Mouse (Mus musculus) lung, embryonic 16.5 days (tissue): ENCODE measurements around the gene Rbms3. TPM values are rescaled to one million over a fixed set of nuclear protein-coding genes. Genes with fewer than 3 reads are reported as not detected.

ENCODE experiments used
- ATAC-seq: fragments of 200-750 bp; cut with Nextera tagmentation; 2 replicates; pipeline ENCODE4 v1.8.0; 2017; ENCODE audit warnings: low read depth, mild to moderate bottlenecking, moderate library complexity
- H3K27ac ChIP-seq: fragments of 300-500 bp; sonication (generic); 2 replicates; pipeline ENCODE4 v1.5.1; 2014; ENCODE audit warnings: mild to moderate bottlenecking, control low read depth, low read length
- H3K27me3 ChIP-seq: fragments of 300-500 bp; sonication (generic); 2 replicates; pipeline ENCODE4 v1.6.1; 2014; ENCODE audit warnings: low read depth, low read length, mixed read lengths; ENCODE audit not compliant: control insufficient read depth, insufficient read depth
- H3K36me3 ChIP-seq: fragments of 300-500 bp; sonication (generic); 2 replicates; pipeline ENCODE4 v1.6.1; 2014; ENCODE audit warnings: low read length; ENCODE audit not compliant: control insufficient read depth, insufficient read depth
- H3K4me1 ChIP-seq: fragments of 300-500 bp; sonication (generic); replicated peaks from 2 replicates; pipeline ENCODE4 v1.6.1; 2014; ENCODE audit warnings: low read length, mixed read lengths; ENCODE audit not compliant: control insufficient read depth, insufficient read depth
- H3K4me2 ChIP-seq: fragments of 300-500 bp; sonication (generic); 2 replicates; pipeline ENCODE4 v1.6.1; 2014; ENCODE audit warnings: low read depth, low read length, control low read depth
- H3K4me3 ChIP-seq: fragments of 300-500 bp; sonication (generic); 2 replicates; pipeline ENCODE4 v1.5.1; 2014; ENCODE audit warnings: mild to moderate bottlenecking, low read length, control low read depth
- H3K9ac ChIP-seq: fragments of 300-500 bp; sonication (generic); 2 replicates; pipeline ENCODE4 v1.6.1; 2014; ENCODE audit warnings: low read length, control low read depth
- H3K9me3 ChIP-seq: fragments of 300-500 bp; sonication (generic); 2 replicates; pipeline ENCODE4 v1.6.1; 2016; ENCODE audit warnings: low read length; ENCODE audit not compliant: control insufficient read depth
- WGBS: fragments of 180-500 bp; shearing (Covaris S2); extraction: QIAGEN DNeasy Blood & Tissue Kit; methylation state at CpG from one replicate; pipeline ENCODE4 v1.1.7; 2014; 5-methylcytosine and 5-hydroxymethylcytosine counted together
- polyA plus RNA-seq: library from polyadenylated mRNA; unstranded; fragments of >200 nt; fragmentation: Nextera tagmentation; extraction: Ambion mirVana; gene quantifications from 2 replicates; pipeline ENCODE4 v1.2.1, GENCODE M21; 2015

Gene Rbms3
- polyA plus RNA-seq, 1 experiment from 2014 or later: 104 TPM

DNA sequence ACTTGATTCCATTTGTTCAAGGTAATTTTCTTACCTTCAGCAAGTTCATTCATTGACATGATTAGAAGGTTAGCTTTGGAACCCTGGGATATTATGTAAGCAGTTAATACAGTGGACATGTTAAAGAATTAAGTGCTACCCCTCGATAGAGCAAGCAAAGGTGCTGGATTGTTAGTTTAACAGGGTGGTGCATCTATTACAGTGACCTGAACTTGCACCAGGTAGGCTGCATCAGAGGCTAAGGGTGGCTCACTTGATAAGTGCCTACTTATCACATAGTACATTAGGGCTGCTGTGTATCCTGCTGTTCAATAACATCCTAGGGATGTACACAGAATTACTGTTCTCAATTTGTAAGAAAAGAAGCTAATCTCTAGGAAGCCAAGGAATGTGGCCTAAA, 996.6 kb downstream of the Rbms3 start:
- Histone ChIP-seq H3K4me1 (no peaks in the 10 kb centered on the region), H3K27ac (no peak overlapping the region), H3K27me3 (no peaks in the 10 kb centered on the region; the same call in 1 of the 2 replicates), H3K4me2 (no peak overlapping the region), H3K9ac (no peak overlapping the region), H3K9me3 (peaks cover 4% of the 10 kb centered on the region; the same call in 1 of the 2 replicates), H3K4me3 (no peak overlapping the region), H3K36me3 (peaks cover 2% of the 10 kb centered on the region; the same call in 1 of the 2 replicates)
- WGBS: 66% methylated on average over 1 of the region's 1 CpGs
- ATAC-seq: no peak

DNA sequence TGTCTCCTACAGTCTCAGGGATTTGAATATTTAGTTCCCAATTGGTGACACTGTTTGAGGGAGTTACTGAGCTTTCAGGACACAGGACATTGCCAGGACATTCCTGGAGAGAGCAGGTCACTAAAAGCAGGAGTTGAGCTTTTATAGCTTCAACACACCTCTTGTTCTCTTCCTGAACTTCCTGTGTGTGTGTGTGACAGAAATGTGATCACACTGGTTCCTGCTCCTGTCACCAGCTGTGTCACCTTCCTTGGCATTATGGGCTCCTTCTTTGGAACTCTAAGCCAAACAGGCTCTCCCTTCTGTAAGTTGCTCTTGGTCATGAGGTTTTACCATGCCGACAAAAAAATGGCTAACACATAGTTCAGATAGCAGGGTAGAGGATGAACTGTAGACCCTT, 997.9 kb downstream of the Rbms3 start:
- Histone ChIP-seq H3K9me3 (peaks cover 4% of the 10 kb centered on the region; the same call in 1 of the 2 replicates), H3K9ac (no peak overlapping the region), H3K27me3 (no peaks in the 10 kb centered on the region; the same call in 1 of the 2 replicates), H3K4me1 (no peaks in the 10 kb centered on the region), H3K4me3 (no peak overlapping the region), H3K36me3 (peaks cover 2% of the 10 kb centered on the region; the same call in 1 of the 2 replicates), H3K27ac (no peak overlapping the region), H3K4me2 (no peak overlapping the region)
- no peak for ATAC-seq
- WGBS: 87% methylated on average over 1 of the region's 1 CpGs

DNA sequence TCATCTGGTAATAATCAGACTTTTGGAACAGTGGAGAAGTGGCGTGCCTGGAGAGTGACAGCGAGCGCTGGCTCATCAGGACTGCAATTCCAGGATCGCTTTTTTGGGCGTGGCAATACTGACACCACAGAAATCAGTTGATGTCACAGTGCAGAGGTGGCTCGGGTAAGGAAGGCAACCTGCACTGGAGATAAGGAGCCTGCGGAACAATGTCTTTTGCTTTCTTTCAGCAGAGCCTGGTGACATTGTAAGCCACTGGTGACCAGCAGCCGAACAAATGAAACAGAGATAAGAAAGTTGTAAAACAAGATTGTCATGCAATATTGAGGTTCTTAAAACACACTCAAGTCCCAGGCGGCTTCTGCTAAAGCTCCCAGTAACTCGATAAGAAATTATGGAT, 998.9 kb downstream of the Rbms3 start:
- no peak overlapping the region for H3K27ac ChIP-seq
- 47% methylated on average over 10 of the region's 10 CpGs for WGBS
- H3K9ac ChIP-seq: no peak overlapping the region
- no peaks in the 10 kb centered on the region for H3K36me3 ChIP-seq
- H3K9me3 ChIP-seq: peaks cover 4% of the 10 kb centered on the region; the same call in 1 of the 2 replicates
- H3K27me3 ChIP-seq: no peaks in the 10 kb centered on the region; the same call in 1 of the 2 replicates
- H3K4me3 ChIP-seq: no peak overlapping the region
- no peaks in the 10 kb centered on the region for H3K4me1 ChIP-seq
- H3K4me2 ChIP-seq: no peak overlapping the region
- ATAC-seq: no peak

DNA sequence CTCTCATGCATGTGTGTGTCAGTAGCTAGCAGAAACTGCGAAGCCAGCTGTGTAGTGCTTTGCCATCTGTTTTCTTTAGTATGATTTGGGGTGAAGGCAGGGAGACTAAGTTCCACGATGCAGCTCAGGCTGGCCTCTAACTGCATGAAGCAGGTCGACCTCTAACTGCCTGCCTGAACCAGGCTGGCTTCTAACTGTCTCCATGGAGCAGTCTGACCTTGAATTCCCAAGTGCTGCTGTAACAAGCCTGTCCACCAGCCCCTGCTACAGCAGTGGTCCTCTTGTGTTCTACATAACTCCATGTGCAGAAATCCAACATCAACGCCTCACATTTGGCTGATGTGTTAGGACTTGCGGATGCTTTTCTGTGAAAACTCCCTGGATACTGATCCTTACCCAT, 1009.3 kb downstream of the Rbms3 start:
- no peak overlapping the region for H3K9ac ChIP-seq
- 72% methylated on average over 5 of the region's 5 CpGs for WGBS
- no peak overlapping the region for H3K27ac ChIP-seq
- no peak overlapping the region for H3K4me2 ChIP-seq
- no peak for ATAC-seq
- no peaks in the 10 kb centered on the region for H3K36me3 ChIP-seq
- no peaks in the 10 kb centered on the region; the same call in 1 of the 2 replicates for H3K4me1 ChIP-seq
- no peaks in the 10 kb centered on the region for H3K9me3 ChIP-seq
- no peak overlapping the region for H3K4me3 ChIP-seq
- H3K27me3 ChIP-seq: no peaks in the 10 kb centered on the region

DNA sequence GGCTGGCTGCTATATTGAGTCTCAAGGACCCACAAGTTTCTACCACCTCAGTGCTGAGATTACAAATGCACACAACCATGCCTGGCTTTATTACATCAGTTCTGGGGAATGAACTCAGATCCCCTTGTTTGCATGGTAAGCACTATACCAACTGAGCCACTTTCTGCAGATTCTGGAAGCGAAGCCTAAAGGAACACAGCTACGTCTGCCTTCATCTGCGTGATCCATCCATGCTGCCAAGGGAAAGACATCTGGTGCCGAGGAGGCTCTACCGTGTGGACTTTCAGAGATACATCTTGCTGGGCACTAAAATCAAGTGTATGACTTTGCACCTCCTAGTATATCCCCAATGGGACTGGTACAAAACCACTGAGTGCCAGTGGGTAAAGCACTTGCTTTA, 1010.8 kb downstream of the Rbms3 start:
- no peaks in the 10 kb centered on the region for H3K36me3 ChIP-seq
- 91% methylated on average over 5 of the region's 5 CpGs for WGBS
- H3K4me1 ChIP-seq: peaks cover 4% of the 10 kb centered on the region; the same call in 1 of the 2 replicates
- H3K9me3 ChIP-seq: no peaks in the 10 kb centered on the region
- no peak overlapping the region for H3K4me3 ChIP-seq
- H3K27me3 ChIP-seq: no peaks in the 10 kb centered on the region
- no peak overlapping the region for H3K4me2 ChIP-seq
- ATAC-seq: no peak
- no peak overlapping the region for H3K27ac ChIP-seq
- H3K9ac ChIP-seq: no peak overlapping the region

- no peak overlapping the region for H3K4me3 ChIP-seq
- no peak for ATAC-seq
- H3K36me3 ChIP-seq: no peaks in the 10 kb centered on the region
- H3K4me2 ChIP-seq: no peak overlapping the region
- H3K27me3 ChIP-seq: no peaks in the 10 kb centered on the region
- H3K9ac ChIP-seq: no peak overlapping the region
- 56% methylated on average over 7 of the region's 7 CpGs for WGBS
- H3K27ac ChIP-seq: no peak overlapping the region
- H3K4me1 ChIP-seq: 0 out of 2 replicates have a peak, but pooled peaks cover 4% of the 10 kb centered on the region
- no peaks in the 10 kb centered on the region for H3K9me3 ChIP-seq
Observed at GRCm38 (mm10) chr9:116613276-116613675, 1016.4 kb downstream of the Rbms3 start.

- Histone ChIP-seq H3K27ac (no peak overlapping the region), H3K9me3 (no peaks in the 10 kb centered on the region; the same call in 1 of the 2 replicates), H3K4me1 (no peaks in the 10 kb centered on the region), H3K4me3 (no peak overlapping the region), H3K9ac (no peak overlapping the region), H3K27me3 (no peaks in the 10 kb centered on the region), H3K4me2 (no peak overlapping the region), H3K36me3 (no peaks in the 10 kb centered on the region)
- WGBS: 97% methylated on average over 10 of the region's 10 CpGs
- ATAC-seq: no peak
Observed at GRCm38 (mm10) chr9:116596046-116596445, 1033.7 kb downstream of the Rbms3 start.

DNA sequence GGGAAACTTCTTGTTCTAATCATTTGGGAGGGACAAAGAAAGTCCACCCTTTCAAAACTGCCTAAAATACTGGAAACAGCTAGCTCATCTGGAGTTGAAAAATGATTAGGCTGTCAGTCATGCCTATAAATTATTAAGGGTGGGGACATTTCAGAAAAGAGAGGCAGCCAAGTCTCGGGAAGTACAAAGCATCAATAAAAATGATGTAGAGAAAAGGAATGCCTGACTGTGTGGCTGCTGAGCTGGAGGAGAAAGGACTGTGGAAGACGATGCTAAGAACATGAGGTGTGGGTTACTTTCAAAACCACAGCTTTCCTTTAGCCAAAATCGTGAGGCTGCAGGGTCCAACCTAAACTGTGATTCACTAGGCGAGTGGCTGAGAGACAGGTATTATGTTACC, 1037.2 kb downstream of the Rbms3 start:
- no peak for ATAC-seq
- Histone ChIP-seq H3K27me3 (no peaks in the 10 kb centered on the region), H3K27ac (no peak overlapping the region), H3K4me3 (no peak overlapping the region), H3K4me1 (no peaks in the 10 kb centered on the region), H3K9ac (no peak overlapping the region), H3K4me2 (no peak overlapping the region), H3K9me3 (peaks cover 3% of the 10 kb centered on the region; the same call in 1 of the 2 replicates), H3K36me3 (no peaks in the 10 kb centered on the region)
- WGBS: 87% methylated on average over 4 of the region's 4 CpGs

DNA sequence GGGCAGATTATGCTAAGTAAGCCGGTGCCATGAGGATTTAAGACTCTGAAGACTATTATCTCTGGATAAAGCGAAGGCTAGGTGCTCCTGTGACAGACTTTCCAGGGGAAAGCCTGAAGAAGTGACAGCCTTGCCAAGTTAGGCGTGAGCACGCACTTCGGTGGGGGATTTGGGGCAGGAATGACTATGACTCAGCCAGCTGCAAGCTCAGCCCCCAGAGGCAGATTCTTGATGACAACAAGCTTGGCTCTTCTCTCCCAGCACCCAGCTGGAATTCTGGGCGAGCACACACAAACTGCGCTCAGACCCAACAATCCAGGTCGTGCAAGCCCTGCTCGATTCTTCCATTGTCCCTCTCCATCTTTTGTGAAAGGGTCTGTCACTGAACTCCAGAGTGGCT, 1038.6 kb downstream of the Rbms3 start:
- no peak for ATAC-seq
- 84% methylated on average over 9 of the region's 9 CpGs for WGBS
- no peaks in the 10 kb centered on the region for H3K27me3 ChIP-seq

DNA sequence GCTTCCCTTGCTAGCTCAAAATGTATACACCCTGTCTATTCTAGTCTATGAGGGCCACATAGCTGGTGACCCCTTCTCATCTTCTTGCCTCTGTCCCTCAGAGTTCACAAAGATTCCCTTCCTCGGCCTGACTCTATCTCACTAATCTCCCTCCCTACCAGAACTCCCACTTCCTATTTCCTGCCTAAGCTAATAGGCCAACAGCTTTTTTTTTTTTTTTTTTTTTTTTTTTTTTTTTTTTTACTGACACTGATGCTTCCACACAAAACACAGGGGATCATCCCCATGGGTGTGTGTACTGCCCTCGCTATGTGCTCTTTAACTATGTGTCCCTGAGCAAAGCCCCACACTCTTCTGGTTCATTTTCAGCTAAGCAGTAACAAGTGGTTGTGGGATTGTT, 1060.0 kb downstream of the Rbms3 start:
- WGBS: 58% methylated on average over 2 of the region's 2 CpGs
- H3K4me3 ChIP-seq: no peak overlapping the region
- no peaks in the 10 kb centered on the region for H3K4me1 ChIP-seq
- no peak overlapping the region for H3K27ac ChIP-seq
- no peaks in the 10 kb centered on the region for H3K36me3 ChIP-seq
- no peak for ATAC-seq
- H3K9me3 ChIP-seq: no peaks in the 10 kb centered on the region
- no peaks in the 10 kb centered on the region for H3K27me3 ChIP-seq
- no peak overlapping the region for H3K9ac ChIP-seq
- no peak overlapping the region for H3K4me2 ChIP-seq

More for the DNA sequence above, 1038.6 kb downstream of the Rbms3 start:
- no peak overlapping the region for H3K27ac ChIP-seq
- H3K4me2 ChIP-seq: no peak overlapping the region
- peaks cover 3% of the 10 kb centered on the region; the same call in 1 of the 2 replicates for H3K9me3 ChIP-seq
- no peak overlapping the region for H3K4me3 ChIP-seq
- H3K9ac ChIP-seq: no peak overlapping the region
- H3K36me3 ChIP-seq: no peaks in the 10 kb centered on the region
- no peaks in the 10 kb centered on the region for H3K4me1 ChIP-seq
